Mouse (Mus musculus): ENCODE results near the gene Habp2. TPM values are rescaled to one million over a fixed set of nuclear protein-coding genes. Genes with fewer than 3 reads are reported as not detected.

The Habp2 gene
- polyA plus RNA-seq, 1 experiment from 2014 or later, result 0.06 TPM

- H3K27ac ChIP-seq (ENCODE audit: low read depth, low read length), result no peak overlapping the region
- no peaks in the 10 kb centered on the region for H3K9me3 ChIP-seq (replicated peaks; ENCODE audit: control insufficient read depth, low read length)
- H3K36me3 ChIP-seq (ENCODE audit: control insufficient read depth, insufficient read depth, low read length), result no peaks in the 10 kb centered on the region
- no peaks in the 10 kb centered on the region for H3K27me3 ChIP-seq (replicated peaks; ENCODE audit: control insufficient read depth, insufficient read depth, low read length)
- 95% methylated on average over 7 of the region's 7 CpGs for WGBS
- no peak for DNase-seq (ENCODE audit: low spot score)
- no peak overlapping the region for H3K9ac ChIP-seq (ENCODE audit: low read length)
- no peak overlapping the region for H3K4me2 ChIP-seq (ENCODE audit: low read length)
- no peak overlapping the region for H3K4me3 ChIP-seq (ENCODE audit: low read depth, low read length)
- ATAC-seq, result no peak
- peaks cover 7% of the 10 kb centered on the region for H3K4me1 ChIP-seq (ENCODE audit: control insufficient read depth, insufficient read depth, low read length)
Measured at GRCm38 (mm10) chr19:56319219-56319618, 32.3 kb downstream of the Habp2 start.

GRCm38 (mm10) chr19:56319629-56320028 is 32.7 kb downstream of the Habp2 start:
- Histone ChIP-seq H3K36me3 (ENCODE audit: control insufficient read depth, insufficient read depth, low read length) (no peaks in the 10 kb centered on the region), H3K9me3 (replicated peaks; ENCODE audit: control insufficient read depth, low read length) (no peaks in the 10 kb centered on the region), H3K4me1 (ENCODE audit: control insufficient read depth, insufficient read depth, low read length) (peaks cover 7% of the 10 kb centered on the region), H3K9ac (ENCODE audit: low read length) (no peak overlapping the region), H3K4me3 (ENCODE audit: low read depth, low read length) (no peak overlapping the region), H3K27ac (ENCODE audit: low read depth, low read length) (no peak overlapping the region), H3K4me2 (ENCODE audit: low read length) (no peak overlapping the region), H3K27me3 (replicated peaks; ENCODE audit: control insufficient read depth, insufficient read depth, low read length) (no peaks in the 10 kb centered on the region)
- ATAC-seq, result no peak
- DNase-seq (ENCODE audit: low spot score), result no peak
- WGBS, result 92% methylated on average over 6 of the region's 6 CpGs

- H3K4me1 ChIP-seq (ENCODE audit: control insufficient read depth, insufficient read depth, low read length), result peaks cover 7% of the 10 kb centered on the region
- no peaks in the 10 kb centered on the region for H3K36me3 ChIP-seq (ENCODE audit: control insufficient read depth, insufficient read depth, low read length)
- H3K4me3 ChIP-seq (ENCODE audit: low read depth, low read length), result no peak overlapping the region
- H3K9me3 ChIP-seq (replicated peaks; ENCODE audit: control insufficient read depth, low read length), result no peaks in the 10 kb centered on the region
- peak; percentile 52; the same call in 1 of the 2 replicates for ATAC-seq
- no peak for DNase-seq (ENCODE audit: low spot score)
- H3K27me3 ChIP-seq (replicated peaks; ENCODE audit: control insufficient read depth, insufficient read depth, low read length), result no peaks in the 10 kb centered on the region
- H3K27ac ChIP-seq (ENCODE audit: low read depth, low read length), result no peak overlapping the region; the same call in 1 of the 2 replicates
- WGBS, result 37% methylated on average over 26 of the region's 26 CpGs
- H3K9ac ChIP-seq (ENCODE audit: low read length), result no peak overlapping the region
- peak overlapping the region; percentile 16; the same call in 1 of the 2 replicates for H3K4me2 ChIP-seq (ENCODE audit: low read length)
Measured at GRCm38 (mm10) chr19:56320186-56320860, 33.4 kb downstream of the Habp2 start.

GRCm38 (mm10) chr19:56321303-56321920 is 34.5 kb downstream of the Habp2 start:
- no peak for ATAC-seq
- no peak for DNase-seq (ENCODE audit: low spot score)
- Histone ChIP-seq H3K4me1 (ENCODE audit: control insufficient read depth, insufficient read depth, low read length) (peaks cover 15% of the 10 kb centered on the region), H3K9me3 (replicated peaks; ENCODE audit: control insufficient read depth, low read length) (no peaks in the 10 kb centered on the region), H3K4me3 (ENCODE audit: low read depth, low read length) (no peak overlapping the region), H3K36me3 (ENCODE audit: control insufficient read depth, insufficient read depth, low read length) (no peaks in the 10 kb centered on the region), H3K4me2 (ENCODE audit: low read length) (no peak overlapping the region), H3K27ac (ENCODE audit: low read depth, low read length) (no peak overlapping the region), H3K9ac (ENCODE audit: low read length) (no peak overlapping the region), H3K27me3 (replicated peaks; ENCODE audit: control insufficient read depth, insufficient read depth, low read length) (no peaks in the 10 kb centered on the region)
- WGBS, result 72% methylated on average over 12 of the region's 12 CpGs

GRCm38 (mm10) chr19:56325676-56326075 is 38.7 kb downstream of the Habp2 start:
- Histone ChIP-seq H3K4me2 (ENCODE audit: low read length) (0 out of 2 replicates have a peak overlapping the region, but pooled peaks have one; percentile 8), H3K36me3 (ENCODE audit: control insufficient read depth, insufficient read depth, low read length) (no peaks in the 10 kb centered on the region), H3K9me3 (replicated peaks; ENCODE audit: control insufficient read depth, low read length) (no peaks in the 10 kb centered on the region), H3K27me3 (replicated peaks; ENCODE audit: control insufficient read depth, insufficient read depth, low read length) (no peaks in the 10 kb centered on the region), H3K9ac (ENCODE audit: low read length) (no peak overlapping the region), H3K4me1 (ENCODE audit: control insufficient read depth, insufficient read depth, low read length) (peaks cover 11% of the 10 kb centered on the region), H3K4me3 (ENCODE audit: low read depth, low read length) (no peak overlapping the region), H3K27ac (ENCODE audit: low read depth, low read length) (no peak overlapping the region)
- DNase-seq (ENCODE audit: low spot score), result no peak
- ATAC-seq, result no peak
- WGBS, result 48% methylated on average over 10 of the region's 10 CpGs

GRCm38 (mm10) chr19:56326243-56326855 is 39.4 kb downstream of the Habp2 start:
- 24% methylated on average over 21 of the region's 21 CpGs for WGBS
- Histone ChIP-seq H3K36me3 (ENCODE audit: control insufficient read depth, insufficient read depth, low read length) (no peaks in the 10 kb centered on the region), H3K4me2 (ENCODE audit: low read length) (peak overlapping the region; percentile 8; the same call in 1 of the 2 replicates), H3K27me3 (replicated peaks; ENCODE audit: control insufficient read depth, insufficient read depth, low read length) (no peaks in the 10 kb centered on the region), H3K9me3 (replicated peaks; ENCODE audit: control insufficient read depth, low read length) (no peaks in the 10 kb centered on the region), H3K9ac (ENCODE audit: low read length) (0 out of 2 replicates have a peak overlapping the region, but pooled peaks have one; percentile 6), H3K4me3 (ENCODE audit: low read depth, low read length) (no peak overlapping the region), H3K4me1 (ENCODE audit: control insufficient read depth, insufficient read depth, low read length) (peaks cover 8% of the 10 kb centered on the region), H3K27ac (ENCODE audit: low read depth, low read length) (no peak overlapping the region)
- DNase-seq (ENCODE audit: low spot score) (peak; percentile 68), ATAC-seq (peak; percentile 57; the same call in 1 of the 2 replicates)

- Histone ChIP-seq H3K27ac (ENCODE audit: low read depth, low read length) (no peak overlapping the region), H3K9ac (ENCODE audit: low read length) (no peak overlapping the region), H3K4me3 (ENCODE audit: low read depth, low read length) (no peak overlapping the region), H3K4me1 (ENCODE audit: control insufficient read depth, insufficient read depth, low read length) (no peaks in the 10 kb centered on the region), H3K27me3 (replicated peaks; ENCODE audit: control insufficient read depth, insufficient read depth, low read length) (no peaks in the 10 kb centered on the region), H3K36me3 (ENCODE audit: control insufficient read depth, insufficient read depth, low read length) (no peaks in the 10 kb centered on the region), H3K4me2 (ENCODE audit: low read length) (no peak overlapping the region), H3K9me3 (replicated peaks; ENCODE audit: control insufficient read depth, low read length) (no peaks in the 10 kb centered on the region)
- 94% methylated on average over 17 of the region's 17 CpGs for WGBS
- ATAC-seq, result no peak
- no peak for DNase-seq (ENCODE audit: low spot score)
Measured at GRCm38 (mm10) chr19:56336321-56336720, 49.4 kb downstream of the Habp2 start.

- no peak overlapping the region for H3K9ac ChIP-seq (ENCODE audit: low read length)
- H3K4me1 ChIP-seq (ENCODE audit: control insufficient read depth, insufficient read depth, low read length), result no peaks in the 10 kb centered on the region
- H3K27me3 ChIP-seq (replicated peaks; ENCODE audit: control insufficient read depth, insufficient read depth, low read length), result no peaks in the 10 kb centered on the region
- ATAC-seq (no peak), DNase-seq (ENCODE audit: low spot score) (no peak)
- no peak overlapping the region for H3K4me3 ChIP-seq (ENCODE audit: low read depth, low read length)
- 80% methylated on average over 12 of the region's 12 CpGs for WGBS
- no peaks in the 10 kb centered on the region for H3K9me3 ChIP-seq (replicated peaks; ENCODE audit: control insufficient read depth, low read length)
- no peak overlapping the region for H3K27ac ChIP-seq (ENCODE audit: low read depth, low read length)
- no peaks in the 10 kb centered on the region for H3K36me3 ChIP-seq (ENCODE audit: control insufficient read depth, insufficient read depth, low read length)
- no peak overlapping the region for H3K4me2 ChIP-seq (ENCODE audit: low read length)
Measured at GRCm38 (mm10) chr19:56336826-56337225, 49.9 kb downstream of the Habp2 start.

- peaks cover 23% of the 10 kb centered on the region for H3K4me1 ChIP-seq (ENCODE audit: control insufficient read depth, insufficient read depth, low read length)
- ATAC-seq (no peak), DNase-seq (ENCODE audit: low spot score) (peak; percentile 66)
- H3K4me2 ChIP-seq (ENCODE audit: low read length), result no peak overlapping the region
- no peak overlapping the region for H3K27ac ChIP-seq (ENCODE audit: low read depth, low read length)
- H3K27me3 ChIP-seq (replicated peaks; ENCODE audit: control insufficient read depth, insufficient read depth, low read length), result no peaks in the 10 kb centered on the region
- H3K4me3 ChIP-seq (ENCODE audit: low read depth, low read length), result no peak overlapping the region
- H3K36me3 ChIP-seq (ENCODE audit: control insufficient read depth, insufficient read depth, low read length), result no peaks in the 10 kb centered on the region
- no peaks in the 10 kb centered on the region for H3K9me3 ChIP-seq (replicated peaks; ENCODE audit: control insufficient read depth, low read length)
- no peak overlapping the region for H3K9ac ChIP-seq (ENCODE audit: low read length)
- WGBS, result 57% methylated on average over 8 of the region's 8 CpGs
Measured at GRCm38 (mm10) chr19:56342006-56342405, 55.1 kb downstream of the Habp2 start.

Measured in forebrain, embryonic 14.5 days (tissue).